Mouse (Mus musculus) small intestine, adult 2 months (tissue): ENCODE measurements at regions not wholly inside any gene's neighbourhood (a gene's known extent, or its start where the extent isn't known, plus 50 kb on each side); places are given as distances from the start of the nearest gene placed in this dataset.

Experiments used
- H3K27ac ChIP-seq: fragments of 200-500 bp; 2 replicates; pipeline ENCODE4 v1.5.1; 2012; ENCODE audit warnings: low read depth, low read length, control low read depth, inconsistent platforms; ENCODE audit not compliant: insufficient read depth
- H3K27me3 ChIP-seq: fragments of 200-500 bp; 2 replicates; pipeline ENCODE4 v1.6.1; 2012; ENCODE audit warnings: mild to moderate bottlenecking, moderate library complexity, low read length, inconsistent platforms; ENCODE audit not compliant: control insufficient read depth, insufficient read depth
- H3K36me3 ChIP-seq: fragments of 200-500 bp; 2 replicates; pipeline ENCODE4 v1.6.1; 2012; ENCODE audit warnings: mild to moderate bottlenecking, low read length, control low read depth, inconsistent platforms; ENCODE audit not compliant: control insufficient read depth, insufficient read depth
- H3K4me1 ChIP-seq: fragments of 200-500 bp; 2 replicates; pipeline ENCODE4 v1.6.1; 2012; ENCODE audit warnings: low read length, inconsistent platforms, mixed read lengths; ENCODE audit not compliant: control insufficient read depth, insufficient read depth, insufficient read length
- H3K4me3 ChIP-seq: fragments of 200-500 bp; 2 replicates; pipeline ENCODE4 v1.5.1; 2012; ENCODE audit warnings: low read depth, mild to moderate bottlenecking, control low read depth, inconsistent platforms, low read length, moderate library complexity
- CTCF ChIP-seq: fragments of 200-500 bp; IDR thresholded peaks from 2 replicates; pipeline ENCODE4 v1.5.1; 2012; ENCODE audit warnings: low read depth, mild to moderate bottlenecking, control low read depth, inconsistent platforms, low read length, moderate library complexity, mixed read lengths; ENCODE audit not compliant: insufficient replicate concordance, insufficient read length; ENCODE audit errors: extremely low read depth
- POLR2A ChIP-seq: fragments of 200-500 bp; IDR thresholded peaks from 2 replicates; pipeline ENCODE4 v1.6.1; 2012; ENCODE audit warnings: low read depth, mild to moderate bottlenecking, control low read depth, inconsistent platforms, low read length, moderate library complexity
- WGBS: fragments of 180-500 bp; shearing (Covaris S2); methylation state at CpG from one replicate; pipeline ENCODE4 v1.1.7; 2018; 5-methylcytosine and 5-hydroxymethylcytosine counted together

- WGBS: 79% methylated on average over 4 of the region's 4 CpGs
- H3K36me3 ChIP-seq: no peaks in the 10 kb centered on the region
- no peak for TF ChIP-seq CTCF
- H3K4me3 ChIP-seq: no peak overlapping the region
- no peaks in the 10 kb centered on the region for H3K4me1 ChIP-seq
- H3K27ac ChIP-seq: no peak overlapping the region
- H3K27me3 ChIP-seq: no peaks in the 10 kb centered on the region
These were observed 296.1 kb downstream of the Icos start for GRCm38 (mm10) chr1:61273843-61274242.

DNA sequence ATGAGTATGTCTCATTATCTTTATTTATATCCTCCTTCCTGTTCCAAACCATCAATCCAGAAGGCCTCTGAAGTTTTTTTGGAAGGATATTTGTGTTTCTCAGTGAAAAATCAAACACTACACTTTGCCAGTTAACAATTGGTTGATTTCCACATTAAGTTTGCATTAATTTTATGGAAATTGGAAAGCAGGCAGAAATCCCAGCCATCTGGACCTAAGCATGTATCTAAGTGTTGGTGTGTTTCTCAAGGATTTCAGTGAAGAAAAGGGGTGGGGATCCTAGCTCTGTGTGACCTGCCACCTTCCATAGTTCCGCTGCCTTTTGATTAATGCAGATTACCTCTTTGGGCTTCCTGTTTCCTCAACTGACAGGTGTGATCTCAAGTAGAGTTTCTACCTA is 296.5 kb downstream of the Icos start:
- Histone ChIP-seq H3K27ac (no peak overlapping the region), H3K4me1 (no peaks in the 10 kb centered on the region), H3K27me3 (no peaks in the 10 kb centered on the region), H3K36me3 (no peaks in the 10 kb centered on the region), H3K4me3 (no peak overlapping the region)
- TF ChIP-seq CTCF (no peak), POLR2A (no peak)
- WGBS: 69% methylated on average over 1 of the region's 1 CpGs

- WGBS: 83% methylated on average over 4 of the region's 4 CpGs
These were observed 299.5 kb downstream of the Icos start for GRCm38 (mm10) chr1:61277170-61277710.

GRCm38 (mm10) chr1:61288185-61288584 is 310.5 kb downstream of the Icos start:
- Histone ChIP-seq H3K27me3 (no peaks in the 10 kb centered on the region; the same call in 1 of the 2 replicates), H3K4me1 (no peaks in the 10 kb centered on the region), H3K36me3 (no peaks in the 10 kb centered on the region), H3K27ac (no peak overlapping the region), H3K4me3 (no peak overlapping the region)
- no peak for TF ChIP-seq POLR2A
- no peak for TF ChIP-seq CTCF
- 78% methylated on average over 3 of the region's 3 CpGs for WGBS

More at GRCm38 (mm10) chr1:61277170-61277710, 299.5 kb downstream of the Icos start:
- Histone ChIP-seq H3K27me3 (no peaks in the 10 kb centered on the region), H3K4me3 (no peak overlapping the region), H3K4me1 (no peaks in the 10 kb centered on the region), H3K36me3 (no peaks in the 10 kb centered on the region), H3K27ac (no peak overlapping the region)
- TF ChIP-seq CTCF (no peak), POLR2A (no peak)

- Histone ChIP-seq H3K27ac (no peak overlapping the region), H3K4me1 (no peaks in the 10 kb centered on the region), H3K36me3 (no peaks in the 10 kb centered on the region), H3K4me3 (no peak overlapping the region), H3K27me3 (no peaks in the 10 kb centered on the region; the same call in 1 of the 2 replicates)
- 89% methylated on average over 6 of the region's 6 CpGs for WGBS
- TF ChIP-seq POLR2A (no peak), CTCF (no peak)
These were observed 311.2 kb downstream of the Icos start for GRCm38 (mm10) chr1:61288946-61289345.

DNA sequence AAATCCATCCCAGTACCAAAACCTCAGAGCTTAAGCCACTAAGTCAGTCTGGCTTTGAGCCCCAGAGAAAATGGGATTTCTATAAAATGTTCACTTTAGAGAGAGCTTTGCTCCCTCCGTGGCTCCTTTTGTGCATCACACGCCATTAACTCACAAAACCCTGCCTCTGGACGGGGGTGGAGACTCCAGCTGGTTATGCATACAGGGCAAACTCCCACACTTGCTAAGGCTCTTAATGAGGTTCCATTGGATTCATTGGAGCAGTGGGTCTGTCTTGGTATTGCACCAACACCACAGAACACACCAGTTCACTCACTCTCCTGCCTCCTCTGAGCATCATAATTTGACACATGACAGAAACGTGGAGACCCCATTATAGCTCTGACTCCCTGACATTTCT is 311.8 kb downstream of the Icos start:
- Histone ChIP-seq H3K4me1 (no peaks in the 10 kb centered on the region), H3K27ac (no peak overlapping the region), H3K36me3 (no peaks in the 10 kb centered on the region), H3K4me3 (no peak overlapping the region), H3K27me3 (no peaks in the 10 kb centered on the region; the same call in 1 of the 2 replicates)
- TF ChIP-seq POLR2A (no peak), CTCF (no peak)
- 75% methylated on average over 4 of the region's 4 CpGs for WGBS

GRCm38 (mm10) chr1:61293106-61293505 is 315.4 kb downstream of the Icos start:
- Histone ChIP-seq H3K4me3 (no peak overlapping the region), H3K27me3 (no peaks in the 10 kb centered on the region; the same call in 1 of the 2 replicates), H3K27ac (no peak overlapping the region), H3K4me1 (no peaks in the 10 kb centered on the region), H3K36me3 (no peaks in the 10 kb centered on the region)
- 66% methylated on average over 5 of the region's 5 CpGs for WGBS
- TF ChIP-seq POLR2A (no peak), CTCF (no peak)

GRCm38 (mm10) chr1:61295219-61295618 is 317.5 kb downstream of the Icos start:
- WGBS: 74% methylated on average over 3 of the region's 3 CpGs

More at GRCm38 (mm10) chr1:61295219-61295618, 317.5 kb downstream of the Icos start:
- TF ChIP-seq POLR2A (no peak), CTCF (no peak)
- Histone ChIP-seq H3K4me3 (no peak overlapping the region), H3K27ac (no peak overlapping the region), H3K27me3 (no peaks in the 10 kb centered on the region), H3K4me1 (no peaks in the 10 kb centered on the region), H3K36me3 (no peaks in the 10 kb centered on the region)
